Mouse (Mus musculus) spleen, adult 2 months (tissue): ENCODE results near the gene Rab43.

Experiments used
- CTCF ChIP-seq: fragments of 200-500 bp; IDR thresholded peaks from 2 replicates; pipeline ENCODE4 v1.5.1; 2011; ENCODE audit warnings: mild to moderate bottlenecking, inconsistent platforms; ENCODE audit not compliant: insufficient read depth, insufficient read length, insufficient replicate concordance; ENCODE audit errors: extremely low read depth
- POLR2A ChIP-seq: fragments of 200-500 bp; IDR thresholded peaks from 2 replicates; pipeline ENCODE4 v1.6.1; 2011; ENCODE audit warnings: low read depth, low read length, inconsistent platforms

GRCm38 (mm10) chr6:87787108-87787890 is 24.7 kb downstream of the Rab43 start:
- TF ChIP-seq CTCF (no peak), POLR2A (no peak)
